Mouse (Mus musculus): ENCODE measurements around the gene Gm45337. TPM values are rescaled to one million over a fixed set of nuclear protein-coding genes. Genes with fewer than 3 reads are reported as not detected.
"Not testable (repeated sequence)": the region's sequence is repeated elsewhere in the genome, so short reads cannot be mapped to it uniquely, and the experiment has no call there.

Gm45337 gene
- polyA plus RNA-seq, 1 experiment from 2014 or later, result not detected

DNA sequence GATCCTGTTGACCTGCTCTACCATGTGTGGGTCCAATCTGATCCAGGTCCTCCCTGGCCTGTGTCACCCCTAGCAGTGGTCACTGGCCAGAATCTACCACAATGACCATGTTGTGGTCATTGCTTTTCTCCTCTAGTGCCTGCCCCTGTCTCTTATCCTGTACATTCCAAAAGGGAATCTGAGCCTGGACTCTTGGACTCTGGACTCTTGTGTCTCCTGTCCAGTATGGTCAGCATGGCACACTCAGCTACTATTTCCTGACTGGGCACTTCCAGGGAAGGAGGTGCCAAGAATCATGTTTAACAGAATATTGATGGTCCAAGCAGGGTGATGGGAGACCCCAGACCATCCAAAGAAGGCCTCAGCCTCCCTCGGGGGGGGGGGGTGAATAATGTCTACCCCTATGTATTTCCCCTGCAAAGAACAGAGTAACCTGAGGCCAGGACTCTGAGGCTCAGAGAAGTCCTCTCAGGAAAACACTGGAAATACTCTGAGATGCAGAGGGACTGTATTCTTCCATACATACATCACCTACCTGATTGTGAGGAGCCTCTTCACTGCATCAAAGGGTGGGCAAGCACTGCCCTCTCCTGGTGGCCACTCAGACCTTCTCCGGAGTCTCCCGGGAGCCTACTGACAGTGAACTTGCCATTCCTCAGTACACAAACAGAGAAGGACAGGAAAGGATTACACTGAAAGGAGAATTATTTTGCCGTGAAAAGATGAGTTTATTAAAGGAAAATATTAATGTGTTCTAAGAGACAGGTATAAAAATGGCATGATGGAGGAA, 10.0 kb downstream of the Gm45337 start:
- Histone ChIP-seq H3K4me1 (ENCODE audit: control insufficient read depth, insufficient read depth, low read length) (no peaks in the 10 kb centered on the region), H3K9ac (ENCODE audit: low read length) (no peak overlapping the region), H3K27me3 (replicated peaks; ENCODE audit: control insufficient read depth, insufficient read depth, low read length) (no peaks in the 10 kb centered on the region), H3K9me3 (replicated peaks; ENCODE audit: control insufficient read depth, low read length) (no peaks in the 10 kb centered on the region; the same call in 1 of the 2 replicates), H3K27ac (ENCODE audit: low read depth, low read length) (no peak overlapping the region), H3K36me3 (ENCODE audit: control insufficient read depth, insufficient read depth, low read length) (no peaks in the 10 kb centered on the region), H3K4me3 (ENCODE audit: low read depth, low read length) (no peak overlapping the region), H3K4me2 (ENCODE audit: low read length) (no peak overlapping the region)
- ATAC-seq, result no peak
- peak; percentile 10 for DNase-seq (ENCODE audit: low spot score)
- 59% methylated on average over 4 of the region's 4 CpGs for WGBS

DNA sequence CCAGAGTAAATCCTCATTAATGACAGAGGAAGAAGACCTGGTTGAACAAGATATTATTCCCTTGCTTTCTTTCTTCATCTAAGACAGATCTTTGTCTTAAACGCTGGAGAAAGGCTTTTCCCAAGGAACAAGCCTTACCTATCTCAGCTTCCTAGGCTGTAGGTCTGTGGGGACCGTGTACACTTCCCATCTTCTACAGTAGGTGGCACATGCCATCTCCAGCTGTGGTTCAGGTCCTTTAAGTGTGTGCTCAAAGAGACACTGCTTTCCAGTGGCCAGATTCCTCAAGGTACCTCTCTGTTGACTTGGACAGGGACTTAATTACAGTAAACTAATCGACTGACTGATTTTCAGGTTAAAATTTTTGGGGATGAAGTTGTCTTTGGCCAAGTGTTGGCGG, 15.6 kb downstream of the Gm45337 start:
- Histone ChIP-seq H3K27ac (ENCODE audit: low read depth, low read length) (no peak overlapping the region), H3K36me3 (ENCODE audit: control insufficient read depth, insufficient read depth, low read length) (no peaks in the 10 kb centered on the region), H3K9ac (ENCODE audit: low read length) (no peak overlapping the region), H3K4me3 (ENCODE audit: low read depth, low read length) (no peak overlapping the region), H3K4me2 (ENCODE audit: low read length) (no peak overlapping the region), H3K4me1 (ENCODE audit: control insufficient read depth, insufficient read depth, low read length) (no peaks in the 10 kb centered on the region), H3K9me3 (replicated peaks; ENCODE audit: control insufficient read depth, low read length) (no peaks in the 10 kb centered on the region), H3K27me3 (replicated peaks; ENCODE audit: control insufficient read depth, insufficient read depth, low read length) (no peaks in the 10 kb centered on the region)
- DNase-seq (ENCODE audit: low spot score) (no peak), ATAC-seq (no peak)
- 60% methylated on average over 4 of the region's 4 CpGs for WGBS

DNA sequence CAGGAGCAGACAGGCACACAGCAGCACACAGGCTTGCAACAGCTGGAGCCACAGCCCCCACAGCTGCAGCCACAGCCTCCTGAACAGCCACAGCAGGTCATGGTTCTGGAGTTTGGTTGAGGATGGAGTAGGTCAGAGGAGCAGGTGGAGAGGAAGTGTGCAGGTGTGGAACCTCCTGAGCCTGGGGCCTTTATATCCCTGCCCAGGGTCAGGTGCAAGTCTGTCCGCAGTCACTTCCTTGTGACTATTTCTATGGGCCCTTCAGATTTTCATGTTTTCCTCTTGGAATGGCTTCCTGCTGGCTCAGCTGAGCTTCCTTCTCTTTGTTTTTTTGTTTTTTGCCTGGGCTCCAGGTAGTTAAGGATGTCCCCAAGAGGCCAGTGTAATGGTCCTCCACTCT, 23.8 kb downstream of the Gm45337 start, which contains the start of gene Gm45618:
Gene Gm45618 (minus strand): TSS at position 101 of the 400 bp plus-strand sequence.
- not testable (repeated sequence) for H3K36me3 ChIP-seq (ENCODE audit: control insufficient read depth, insufficient read depth, low read length); H3K9me3 ChIP-seq (replicated peaks; ENCODE audit: control insufficient read depth, low read length); DNase-seq (ENCODE audit: low spot score); H3K27me3 ChIP-seq (replicated peaks; ENCODE audit: control insufficient read depth, insufficient read depth, low read length); H3K27ac ChIP-seq (ENCODE audit: low read depth, low read length); H3K4me3 ChIP-seq (ENCODE audit: low read depth, low read length); H3K4me1 ChIP-seq (ENCODE audit: control insufficient read depth, insufficient read depth, low read length); H3K9ac ChIP-seq (ENCODE audit: low read length); ATAC-seq; H3K4me2 ChIP-seq (ENCODE audit: low read length)
- 100% methylated on average over 1 of the region's 1 CpGs for WGBS

DNA sequence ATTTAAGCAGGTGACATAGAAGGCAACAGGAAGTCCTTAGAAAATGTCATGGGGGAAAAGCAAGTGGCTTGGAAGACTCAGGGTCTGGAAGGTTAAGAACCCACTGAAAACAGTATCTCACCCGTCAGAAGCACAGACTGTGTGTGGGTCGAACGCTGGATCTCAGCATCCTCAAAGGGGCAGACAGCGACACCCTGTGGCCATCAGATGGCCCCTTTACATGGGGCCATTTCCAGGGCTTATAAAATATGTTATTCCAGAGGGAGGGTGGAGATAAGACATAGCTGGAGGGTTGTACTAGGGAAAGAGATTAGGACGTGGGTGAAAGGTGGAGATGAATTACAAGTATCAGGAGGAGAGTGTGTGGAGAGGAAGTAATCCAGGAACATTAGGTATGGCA, 24.8 kb downstream of the Gm45337 start:
- no peaks in the 10 kb centered on the region for H3K9me3 ChIP-seq (replicated peaks; ENCODE audit: control insufficient read depth, low read length)
- no peak overlapping the region for H3K27ac ChIP-seq (ENCODE audit: low read depth, low read length)
- WGBS, result 14% methylated on average over 5 of the region's 5 CpGs
- no peaks in the 10 kb centered on the region for H3K36me3 ChIP-seq (ENCODE audit: control insufficient read depth, insufficient read depth, low read length)
- H3K27me3 ChIP-seq (replicated peaks; ENCODE audit: control insufficient read depth, insufficient read depth, low read length), result no peaks in the 10 kb centered on the region
- H3K4me2 ChIP-seq (ENCODE audit: low read length), result no peak overlapping the region
- H3K9ac ChIP-seq (ENCODE audit: low read length), result no peak overlapping the region
- H3K4me3 ChIP-seq (ENCODE audit: low read depth, low read length), result no peak overlapping the region
- ATAC-seq (no peak), DNase-seq (ENCODE audit: low spot score) (peak; percentile 22)
- H3K4me1 ChIP-seq (ENCODE audit: control insufficient read depth, insufficient read depth, low read length), result no peaks in the 10 kb centered on the region

DNA sequence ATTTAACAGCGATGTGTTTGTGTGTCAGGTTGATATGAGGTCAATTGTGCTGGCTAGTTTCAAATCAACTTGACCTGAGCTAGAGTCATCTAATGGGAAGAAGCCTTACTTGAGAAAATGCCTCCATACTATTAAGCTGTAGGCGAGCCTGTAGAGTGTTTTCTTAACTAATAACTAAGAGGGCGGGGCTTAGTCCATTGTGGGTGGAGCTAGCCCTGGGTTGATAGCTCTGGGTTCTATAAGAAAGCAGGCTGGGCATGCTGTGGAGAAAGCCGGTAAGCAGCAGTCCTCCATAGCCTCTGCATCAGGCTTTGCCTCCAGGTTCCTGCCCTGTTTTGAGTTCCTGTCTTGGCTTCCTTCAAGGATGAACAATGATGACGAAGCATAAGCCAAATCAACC, 39.7 kb downstream of the Gm45337 start:
- no peak overlapping the region for H3K4me3 ChIP-seq (ENCODE audit: low read depth, low read length)
- DNase-seq (ENCODE audit: low spot score), result no peak
- no peaks in the 10 kb centered on the region for H3K36me3 ChIP-seq (ENCODE audit: control insufficient read depth, insufficient read depth, low read length)
- 58% methylated on average over 5 of the region's 5 CpGs for WGBS
- ATAC-seq, result no peak
- H3K9ac ChIP-seq (ENCODE audit: low read length), result no peak overlapping the region
- H3K27ac ChIP-seq (ENCODE audit: low read depth, low read length), result no peak overlapping the region
- H3K4me1 ChIP-seq (ENCODE audit: control insufficient read depth, insufficient read depth, low read length), result no peaks in the 10 kb centered on the region
- H3K4me2 ChIP-seq (ENCODE audit: low read length), result no peak overlapping the region
- H3K9me3 ChIP-seq (replicated peaks; ENCODE audit: control insufficient read depth, low read length), result no peaks in the 10 kb centered on the region
- no peaks in the 10 kb centered on the region for H3K27me3 ChIP-seq (replicated peaks; ENCODE audit: control insufficient read depth, insufficient read depth, low read length)

DNA sequence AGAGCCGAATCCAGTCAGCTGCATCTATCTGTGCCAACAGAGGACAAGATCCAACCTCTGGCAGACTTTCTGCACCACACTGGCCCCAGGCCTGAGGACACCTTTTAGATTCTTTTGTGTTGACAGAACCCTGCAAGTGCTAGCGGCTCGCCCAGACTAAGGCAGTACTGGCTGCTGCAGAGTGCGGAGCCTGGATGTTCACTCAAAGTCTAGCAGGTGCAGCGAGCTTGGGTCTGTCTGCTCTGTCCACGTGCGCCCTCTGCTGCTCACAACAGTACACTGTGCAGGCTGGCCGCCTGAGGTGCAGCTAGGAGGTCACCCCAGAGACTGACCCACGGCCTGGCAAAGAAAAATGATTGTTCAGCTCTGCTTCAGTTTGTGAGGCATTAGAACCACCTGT, 46.6 kb downstream of the Gm45337 start:
- H3K4me3 ChIP-seq (ENCODE audit: low read depth, low read length), result no peak overlapping the region
- peaks cover 16% of the 10 kb centered on the region for H3K4me1 ChIP-seq (ENCODE audit: control insufficient read depth, insufficient read depth, low read length)
- DNase-seq (ENCODE audit: low spot score), result peak; percentile 90
- ATAC-seq, result peak; percentile 54
- no peak overlapping the region for H3K4me2 ChIP-seq (ENCODE audit: low read length)
- no peaks in the 10 kb centered on the region for H3K9me3 ChIP-seq (replicated peaks; ENCODE audit: control insufficient read depth, low read length)
- no peak overlapping the region for H3K9ac ChIP-seq (ENCODE audit: low read length)
- H3K27me3 ChIP-seq (replicated peaks; ENCODE audit: control insufficient read depth, insufficient read depth, low read length), result 0 out of 2 replicates have a peak, but pooled peaks cover 6% of the 10 kb centered on the region
- no peaks in the 10 kb centered on the region for H3K36me3 ChIP-seq (ENCODE audit: control insufficient read depth, insufficient read depth, low read length)
- WGBS, result 7% methylated on average over 9 of the region's 9 CpGs
- H3K27ac ChIP-seq (ENCODE audit: low read depth, low read length), result no peak overlapping the region

DNA sequence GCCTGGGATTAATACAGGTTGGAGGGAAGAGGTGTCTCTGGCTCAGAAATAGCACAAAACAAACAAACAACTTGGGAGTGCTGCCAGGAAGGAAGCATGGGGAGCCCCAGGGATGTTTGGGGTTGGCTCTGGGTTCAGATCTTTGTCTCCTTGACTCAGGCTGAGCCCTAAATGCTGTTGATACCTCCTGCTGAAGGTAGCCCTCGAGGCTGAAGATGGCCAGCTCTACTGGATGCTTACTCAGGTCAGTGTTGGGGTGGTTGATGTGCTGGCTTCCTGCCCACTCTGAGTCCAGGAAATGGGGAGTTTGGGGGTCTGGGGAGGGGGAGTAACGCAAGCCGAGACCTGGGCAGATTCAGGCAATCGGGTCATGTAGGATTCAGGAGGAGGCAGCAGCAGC, 47.7 kb downstream of the Gm45337 start:
- WGBS, result 61% methylated on average over 4 of the region's 4 CpGs
- H3K4me3 ChIP-seq (ENCODE audit: low read depth, low read length), result no peak overlapping the region

DNA sequence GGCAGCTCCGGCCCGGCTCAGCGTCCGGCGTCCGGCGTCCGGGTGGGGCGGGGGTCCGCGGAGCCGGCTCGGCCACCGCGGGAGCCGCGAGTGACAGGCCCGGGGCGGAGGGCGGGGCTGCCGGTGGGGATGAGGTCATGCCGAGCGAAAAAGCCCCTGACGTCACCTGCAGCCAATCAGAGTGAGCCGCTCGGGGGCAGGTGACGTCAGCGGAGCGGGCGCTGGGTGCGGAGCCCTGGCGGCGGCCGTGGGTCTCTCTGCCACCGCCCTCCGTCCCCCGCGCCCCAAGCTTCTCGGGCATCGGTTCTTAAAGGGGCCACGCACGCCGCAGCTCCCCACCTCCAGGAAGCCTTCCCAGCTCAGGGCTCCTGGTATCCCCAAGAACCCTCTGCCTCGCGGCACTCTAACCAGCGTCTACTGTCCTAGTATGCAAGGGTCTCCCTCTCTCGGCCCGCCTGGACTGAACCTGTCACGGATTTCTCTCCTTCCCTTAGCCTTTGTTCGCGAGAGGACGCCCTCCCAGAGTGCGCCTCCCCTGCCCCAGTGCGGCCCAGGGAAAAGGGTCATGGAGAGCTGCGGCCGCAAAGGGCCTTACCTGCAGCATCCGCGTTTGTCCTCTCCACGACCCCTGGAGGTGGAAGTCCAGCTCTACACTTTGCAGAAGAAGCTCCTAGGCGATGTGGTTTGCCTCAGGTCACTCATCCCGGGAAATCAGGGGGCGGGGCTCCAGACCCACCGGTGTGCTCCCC, 49.0 kb downstream of the Gm45337 start, which contains the start of gene Dusp8:
Gene Dusp8 (minus strand): TSS at position 661 of the 749 bp plus-strand sequence.
- no peaks in the 10 kb centered on the region for H3K9me3 ChIP-seq (replicated peaks; ENCODE audit: control insufficient read depth, low read length)
- peak; percentile 85 for ATAC-seq
- under 1% methylated on average over 46 of the region's 63 CpGs for WGBS
- H3K4me2 ChIP-seq (ENCODE audit: low read length), result peak within 1 kb of the TSS; percentile 95
- peaks cover 41% of the 10 kb centered on the region for H3K4me1 ChIP-seq (ENCODE audit: control insufficient read depth, insufficient read depth, low read length)
- no peaks in the 10 kb centered on the region for H3K36me3 ChIP-seq (ENCODE audit: control insufficient read depth, insufficient read depth, low read length)
- peak; percentile 97 for DNase-seq (ENCODE audit: low spot score)
- 0 out of 2 replicates have a peak, but pooled peaks cover 6% of the 10 kb centered on the region for H3K27me3 ChIP-seq (replicated peaks; ENCODE audit: control insufficient read depth, insufficient read depth, low read length)
- peak within 1 kb of the TSS; percentile 95 for H3K9ac ChIP-seq (ENCODE audit: low read length)
- H3K27ac ChIP-seq (ENCODE audit: low read depth, low read length), result peak within 1 kb of the TSS; percentile 90
- H3K4me3 ChIP-seq (ENCODE audit: low read depth, low read length), result peak within 1 kb of the TSS; percentile 93

More for the DNA sequence above, 47.7 kb downstream of the Gm45337 start:
- Histone ChIP-seq H3K9me3 (replicated peaks; ENCODE audit: control insufficient read depth, low read length) (no peaks in the 10 kb centered on the region), H3K27me3 (replicated peaks; ENCODE audit: control insufficient read depth, insufficient read depth, low read length) (0 out of 2 replicates have a peak, but pooled peaks cover 6% of the 10 kb centered on the region), H3K9ac (ENCODE audit: low read length) (no peak overlapping the region), H3K36me3 (ENCODE audit: control insufficient read depth, insufficient read depth, low read length) (no peaks in the 10 kb centered on the region), H3K4me2 (ENCODE audit: low read length) (peak overlapping the region; percentile 95; the same call in 1 of the 2 replicates), H3K27ac (ENCODE audit: low read depth, low read length) (no peak overlapping the region), H3K4me1 (ENCODE audit: control insufficient read depth, insufficient read depth, low read length) (peaks cover 27% of the 10 kb centered on the region)
- no peak for ATAC-seq
- DNase-seq (ENCODE audit: low spot score), result no peak

Data from forebrain, embryonic 14.5 days (tissue).